Mouse (Mus musculus) liver, embryonic 16.5 days (tissue): Measurements from ENCODE around the gene Klk8. TPM values are rescaled to one million over a fixed set of nuclear protein-coding genes. Genes with fewer than 3 reads are reported as not detected.

Experiments used
- ATAC-seq: fragments of 200-750 bp; cut with Nextera tagmentation; 2 replicates; pipeline ENCODE4 v1.8.0; 2017; ENCODE audit warnings: low read depth, mild to moderate bottlenecking, moderate number of reproducible peaks, moderate library complexity
- H3K27ac ChIP-seq: fragments of 300-500 bp; sonication (generic); 2 replicates; pipeline ENCODE4 v1.5.1; 2014; ENCODE audit warnings: mild to moderate bottlenecking, low read length
- H3K27me3 ChIP-seq: fragments of 300-500 bp; sonication (generic); 2 replicates; pipeline ENCODE4 v1.6.1; 2014; ENCODE audit warnings: low read depth, low read length, mixed read lengths; ENCODE audit not compliant: control insufficient read depth, insufficient read depth
- H3K36me3 ChIP-seq: fragments of 300-500 bp; sonication (generic); 2 replicates; pipeline ENCODE4 v1.6.1; 2014; ENCODE audit warnings: mild to moderate bottlenecking; ENCODE audit not compliant: control insufficient read depth, insufficient read depth
- H3K4me1 ChIP-seq: fragments of 300-500 bp; sonication (generic); 2 replicates; pipeline ENCODE4 v1.6.1; 2014; ENCODE audit warnings: low read depth, low read length, mixed read lengths; ENCODE audit not compliant: control insufficient read depth
- H3K4me2 ChIP-seq: fragments of 300-500 bp; sonication (generic); 2 replicates; pipeline ENCODE4 v1.6.1; 2014; ENCODE audit warnings: low read depth, low read length, mixed read lengths
- H3K4me3 ChIP-seq: fragments of 300-500 bp; sonication (generic); 2 replicates; pipeline ENCODE4 v1.5.1; 2014; ENCODE audit warnings: low read depth, mild to moderate bottlenecking, low read length
- H3K9ac ChIP-seq: fragments of 300-500 bp; sonication (generic); 2 replicates; pipeline ENCODE4 v1.6.1; 2014; ENCODE audit warnings: low read depth, low read length
- H3K9me3 ChIP-seq: fragments of 300-500 bp; sonication (generic); replicated peaks from 2 replicates; pipeline ENCODE4 v1.6.1; 2016; ENCODE audit warnings: low read length; ENCODE audit not compliant: control insufficient read depth
- WGBS: fragments of 180-500 bp; shearing (Covaris S2); extraction: QIAGEN DNeasy Blood & Tissue Kit; methylation state at CpG from one replicate; pipeline ENCODE4 v1.1.7; 2014; ENCODE audit not compliant: insufficient replicate concordance; 5-methylcytosine and 5-hydroxymethylcytosine counted together
- polyA plus RNA-seq: library from polyadenylated mRNA; unstranded; fragments of >200 nt; fragmentation: Nextera tagmentation; extraction: Ambion mirVana; gene quantifications from 2 replicates; pipeline ENCODE4 v1.2.1, GENCODE M21; 2015

The Klk8 gene
- polyA plus RNA-seq, 1 experiment from 2014 or later = 4.3 TPM

GRCm38 (mm10) chr7:43815211-43815610 lies 17.8 kb downstream of the Klk8 start:
- WGBS = 58% methylated on average over 7 of the region's 7 CpGs
- no peaks in the 10 kb centered on the region for H3K9me3 ChIP-seq
- no peaks in the 10 kb centered on the region for H3K4me1 ChIP-seq
- no peak overlapping the region for H3K27ac ChIP-seq
- H3K4me3 ChIP-seq = no peak overlapping the region
- ATAC-seq = no peak
- no peaks in the 10 kb centered on the region for H3K27me3 ChIP-seq
- no peaks in the 10 kb centered on the region for H3K36me3 ChIP-seq
- H3K9ac ChIP-seq = no peak overlapping the region
- no peak overlapping the region for H3K4me2 ChIP-seq

- no peak overlapping the region for H3K27ac ChIP-seq
- ATAC-seq = no peak
- no peaks in the 10 kb centered on the region for H3K27me3 ChIP-seq
- H3K36me3 ChIP-seq = no peaks in the 10 kb centered on the region
- H3K4me2 ChIP-seq = no peak overlapping the region
- no peaks in the 10 kb centered on the region for H3K9me3 ChIP-seq
- H3K9ac ChIP-seq = no peak overlapping the region
- no peak overlapping the region for H3K4me3 ChIP-seq
- H3K4me1 ChIP-seq = no peaks in the 10 kb centered on the region
Observed at GRCm38 (mm10) chr7:43816746-43817145, 19.4 kb downstream of the Klk8 start.

GRCm38 (mm10) chr7:43821581-43821980 lies 24.2 kb downstream of the Klk8 start:
- Histone ChIP-seq H3K9me3 (no peaks in the 10 kb centered on the region), H3K4me3 (no peak overlapping the region), H3K4me2 (no peak overlapping the region), H3K27ac (no peak overlapping the region), H3K27me3 (no peaks in the 10 kb centered on the region), H3K36me3 (no peaks in the 10 kb centered on the region), H3K9ac (no peak overlapping the region), H3K4me1 (no peaks in the 10 kb centered on the region)
- 69% methylated on average over 7 of the region's 7 CpGs for WGBS
- no peak for ATAC-seq

GRCm38 (mm10) chr7:43824199-43824598 lies 26.8 kb downstream of the Klk8 start, which contains the start of gene Klk6:
Gene Klk6 (plus strand): TSS chr7:43824499.
- Histone ChIP-seq H3K36me3 (no peaks in the 10 kb centered on the region), H3K4me3 (no peak within 1 kb of the TSS), H3K27ac (no peak within 1 kb of the TSS), H3K9me3 (no peaks in the 10 kb centered on the region), H3K4me2 (no peak within 1 kb of the TSS), H3K9ac (no peak within 1 kb of the TSS), H3K27me3 (no peaks in the 10 kb centered on the region), H3K4me1 (no peaks in the 10 kb centered on the region)
- ATAC-seq = no peak
- whole genome bisulfite sequencing = 67% methylated on average over 10 of the region's 10 CpGs

- Histone ChIP-seq H3K9me3 (no peaks in the 10 kb centered on the region), H3K36me3 (no peaks in the 10 kb centered on the region), H3K9ac (no peak overlapping the region), H3K27me3 (no peaks in the 10 kb centered on the region), H3K4me1 (no peaks in the 10 kb centered on the region), H3K4me2 (no peak overlapping the region), H3K27ac (no peak overlapping the region), H3K4me3 (no peak overlapping the region)
- WGBS = 59% methylated on average over 5 of the region's 5 CpGs
- no peak for ATAC-seq
Observed at GRCm38 (mm10) chr7:43826056-43826455, 28.7 kb downstream of the Klk8 start.

- no peak overlapping the region for H3K9ac ChIP-seq
- H3K4me3 ChIP-seq = no peak overlapping the region
- no peak overlapping the region for H3K4me2 ChIP-seq
- no peak for ATAC-seq
- H3K27ac ChIP-seq = no peak overlapping the region
- no peaks in the 10 kb centered on the region for H3K36me3 ChIP-seq
- no peaks in the 10 kb centered on the region for H3K9me3 ChIP-seq
- no peaks in the 10 kb centered on the region for H3K4me1 ChIP-seq
- H3K27me3 ChIP-seq = no peaks in the 10 kb centered on the region
- 55% methylated on average over 4 of the region's 4 CpGs for WGBS
Observed at GRCm38 (mm10) chr7:43827706-43828105, 30.3 kb downstream of the Klk8 start.

- Histone ChIP-seq H3K9ac (no peak overlapping the region), H3K27ac (no peak overlapping the region), H3K4me3 (no peak overlapping the region), H3K4me2 (no peak overlapping the region), H3K27me3 (no peaks in the 10 kb centered on the region), H3K9me3 (no peaks in the 10 kb centered on the region), H3K4me1 (no peaks in the 10 kb centered on the region), H3K36me3 (no peaks in the 10 kb centered on the region)
- ATAC-seq = no peak
- 78% methylated on average over 8 of the region's 8 CpGs for WGBS
Observed at GRCm38 (mm10) chr7:43829006-43829405, 31.6 kb downstream of the Klk8 start.

- Histone ChIP-seq H3K4me1 (no peaks in the 10 kb centered on the region), H3K9ac (no peak within 1 kb of the TSS), H3K27me3 (no peaks in the 10 kb centered on the region), H3K9me3 (no peaks in the 10 kb centered on the region), H3K36me3 (no peaks in the 10 kb centered on the region), H3K4me2 (no peak within 1 kb of the TSS), H3K27ac (no peak within 1 kb of the TSS), H3K4me3 (no peak within 1 kb of the TSS)
- WGBS = 33% methylated on average over 3 of the region's 3 CpGs
- no peak for ATAC-seq
Observed at GRCm38 (mm10) chr7:43841701-43842100, 44.3 kb downstream of the Klk8 start, which contains the start of gene Klk5. Gene Klk5 (plus strand): TSS chr7:43841971.

GRCm38 (mm10) chr7:43843801-43844200 lies 46.4 kb downstream of the Klk8 start:
- WGBS = 63% methylated on average over 4 of the region's 4 CpGs
- no peaks in the 10 kb centered on the region for H3K36me3 ChIP-seq
- no peak for ATAC-seq

More at GRCm38 (mm10) chr7:43843801-43844200, 46.4 kb downstream of the Klk8 start:
- no peaks in the 10 kb centered on the region for H3K27me3 ChIP-seq
- no peak overlapping the region for H3K27ac ChIP-seq
- no peak overlapping the region for H3K9ac ChIP-seq
- no peak overlapping the region for H3K4me2 ChIP-seq
- no peak overlapping the region for H3K4me3 ChIP-seq
- H3K4me1 ChIP-seq = no peaks in the 10 kb centered on the region
- H3K9me3 ChIP-seq = no peaks in the 10 kb centered on the region
